Mouse (Mus musculus): ENCODE measurements around the gene Fam20a.

DNA sequence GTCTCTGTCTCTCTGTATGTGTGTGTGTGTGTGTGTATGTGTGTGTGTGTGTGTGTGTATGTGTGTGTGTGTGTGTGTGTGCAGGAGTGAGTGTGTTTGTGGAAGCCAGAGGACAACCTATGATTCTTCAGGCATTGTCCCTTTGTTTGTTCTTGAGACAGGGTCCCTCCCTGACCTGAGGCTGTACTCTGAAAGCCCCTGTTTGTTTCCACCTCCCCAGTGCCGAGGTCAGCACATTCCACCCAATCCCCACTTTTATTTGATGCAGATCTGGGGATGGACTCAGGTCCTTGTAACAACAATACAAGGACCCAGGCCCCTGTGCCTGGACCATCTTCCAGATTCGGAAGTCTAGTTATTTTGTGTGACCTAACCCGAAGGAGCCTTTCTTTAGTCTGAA, 14.6 kb downstream of the Fam20a start:
- no peak for TF ChIP-seq CTCF (IDR thresholded peaks at IDR 0.05; ENCODE audit: low read depth)
- no peak for TF ChIP-seq EP300 (IDR thresholded peaks at IDR 0.05; ENCODE audit: low read depth)

Data from liver, embryonic 14.5 days (tissue).